Mouse (Mus musculus) kidney, adult 2 months (tissue): Measurements from ENCODE around the gene Evx2.

Experiments used
- CTCF ChIP-seq: fragments of 200-500 bp; conservative IDR thresholded peaks from 2 replicates; pipeline ENCODE4 v1.5.1; 2011; ENCODE audit warnings: low read depth, mild to moderate bottlenecking, control low read depth, low read length, moderate library complexity, mixed read lengths; ENCODE audit not compliant: insufficient read depth, insufficient read length
- POLR2A ChIP-seq: fragments of 200-500 bp; IDR thresholded peaks from one replicate; pipeline ENCODE4 v1.6.1; 2011; ENCODE audit warnings: low read depth, low read length, control low read depth

DNA sequence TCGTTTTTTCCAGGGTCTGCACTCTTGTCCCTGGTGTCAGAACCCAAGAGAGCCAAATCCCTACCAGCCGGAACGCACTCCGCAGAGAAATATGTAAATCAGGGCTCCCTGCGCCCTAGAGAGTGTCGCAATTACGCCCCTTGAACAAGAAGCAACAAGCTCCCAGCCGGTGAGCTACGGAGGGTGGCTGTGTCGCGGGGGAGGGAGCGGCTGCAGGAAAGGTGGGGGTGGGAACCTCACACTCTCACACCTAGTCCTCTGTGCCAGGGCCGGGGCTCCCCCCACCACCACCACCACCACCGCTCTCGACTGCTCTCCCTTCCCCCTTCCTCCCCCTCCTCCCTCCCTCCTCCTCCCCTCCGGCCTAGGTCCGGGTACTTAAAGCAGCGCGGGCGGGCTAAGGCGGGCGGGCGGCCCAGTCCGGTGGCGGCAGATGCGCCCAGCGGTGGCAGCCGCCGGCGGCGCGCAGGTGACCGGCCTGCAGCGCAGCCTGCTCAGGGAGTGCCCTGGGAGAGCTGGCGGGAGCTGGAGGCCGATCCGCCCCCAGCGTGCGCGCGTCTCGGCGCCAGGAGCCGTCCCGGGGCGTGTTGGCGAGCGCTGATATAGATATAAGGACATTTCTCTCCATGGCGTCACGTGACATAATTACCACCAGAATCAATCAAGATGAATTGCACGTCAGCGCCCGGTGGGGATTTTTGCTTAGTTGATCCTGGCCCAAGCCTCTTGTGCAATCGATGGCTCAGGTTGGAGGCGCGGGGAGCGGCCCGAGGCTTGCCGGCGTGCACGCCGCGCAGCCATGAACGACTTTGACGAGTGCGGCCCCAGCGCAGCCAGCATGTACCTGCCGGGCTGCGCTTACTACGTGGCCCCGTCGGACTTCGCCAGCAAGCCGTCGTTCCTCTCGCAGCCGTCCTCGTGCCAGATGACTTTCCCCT lies 22.5 kb upstream of the Evx2 start:
- TF ChIP-seq POLR2A (no peak), CTCF (no peak)
